Mouse (Mus musculus) stomach, embryonic 15.5 days (tissue): ENCODE results near the gene Baz2b. TPM values are rescaled to one million over a fixed set of nuclear protein-coding genes. Genes with fewer than 3 reads are reported as not detected.
"Not testable (repeated sequence)": the region's sequence is repeated elsewhere in the genome, so short reads cannot be mapped to it uniquely, and the experiment has no call there.

Experiments
- ATAC-seq: fragments of 200-750 bp; cut with Nextera tagmentation; 2 replicates; pipeline ENCODE4 v1.8.0; 2017; ENCODE audit warnings: low read depth, moderate number of reproducible peaks, moderate TSS enrichment; ENCODE audit not compliant: insufficient read depth, low FRiP score
- H3K27ac ChIP-seq: fragments of 300-500 bp; sonication (generic); 2 replicates; pipeline ENCODE4 v1.5.1; 2015; ENCODE audit warnings: mild to moderate bottlenecking, inconsistent platforms
- H3K27me3 ChIP-seq: fragments of 300-500 bp; sonication (generic); replicated peaks from 2 replicates; pipeline ENCODE4 v1.6.1; 2015; ENCODE audit warnings: inconsistent platforms
- H3K36me3 ChIP-seq: fragments of 300-500 bp; sonication (generic); 2 replicates; pipeline ENCODE4 v1.6.1; 2015; ENCODE audit warnings: inconsistent platforms
- H3K4me1 ChIP-seq: fragments of 300-500 bp; sonication (generic); 2 replicates; pipeline ENCODE4 v1.6.1; 2015; ENCODE audit warnings: inconsistent platforms
- H3K4me2 ChIP-seq: fragments of 300-500 bp; sonication (generic); 2 replicates; pipeline ENCODE4 v1.6.1; 2015; ENCODE audit warnings: mild to moderate bottlenecking, inconsistent platforms
- H3K4me3 ChIP-seq: fragments of 300-500 bp; sonication (generic); replicated peaks from 2 replicates; pipeline ENCODE4 v1.5.1; 2015; ENCODE audit warnings: inconsistent platforms
- H3K9ac ChIP-seq: fragments of 300-500 bp; sonication (generic); 2 replicates; pipeline ENCODE4 v1.6.1; 2015; ENCODE audit warnings: inconsistent platforms
- H3K9me3 ChIP-seq: fragments of 300-500 bp; sonication (generic); 2 replicates; pipeline ENCODE4 v1.6.1; 2016; ENCODE audit warnings: inconsistent platforms
- WGBS: fragments of 180-500 bp; shearing (Covaris S2); methylation state at CpG from one replicate; pipeline ENCODE4 v1.1.7; 2015; 5-methylcytosine and 5-hydroxymethylcytosine counted together
- polyA plus RNA-seq: library from polyadenylated mRNA; unstranded; fragments of >200 nt; fragmentation: Nextera tagmentation; extraction: Ambion mirVana; gene quantifications from 2 replicates; pipeline ENCODE4 v1.2.1, GENCODE M21; 2015

Gene Baz2b
- polyA plus RNA-seq, 1 experiment from 2014 or later, result 47.8 TPM

- no peak for ATAC-seq
Measured at GRCm38 (mm10) chr2:59854363-59854762, 355.3 kb downstream of the Baz2b start.

GRCm38 (mm10) chr2:59853543-59853942, 356.1 kb downstream of the Baz2b start:
- Histone ChIP-seq H3K4me2 (no peak overlapping the region), H3K27me3 (no peaks in the 10 kb centered on the region), H3K36me3 (0 out of 2 replicates have a peak, but pooled peaks cover 5% of the 10 kb centered on the region), H3K27ac (no peak overlapping the region), H3K9ac (no peak overlapping the region), H3K4me1 (no peaks in the 10 kb centered on the region), H3K4me3 (no peak overlapping the region), H3K9me3 (no peaks in the 10 kb centered on the region)
- no peak for ATAC-seq
- 89% methylated on average over 10 of the region's 10 CpGs for WGBS

More at GRCm38 (mm10) chr2:59854363-59854762, 355.3 kb downstream of the Baz2b start:
- H3K27ac ChIP-seq, result no peak overlapping the region
- no peak overlapping the region for H3K9ac ChIP-seq
- no peak overlapping the region for H3K4me3 ChIP-seq
- H3K27me3 ChIP-seq, result no peaks in the 10 kb centered on the region
- WGBS, result 88% methylated on average over 9 of the region's 9 CpGs
- 0 out of 2 replicates have a peak, but pooled peaks cover 5% of the 10 kb centered on the region for H3K36me3 ChIP-seq
- no peaks in the 10 kb centered on the region for H3K9me3 ChIP-seq
- H3K4me1 ChIP-seq, result no peaks in the 10 kb centered on the region
- H3K4me2 ChIP-seq, result no peak overlapping the region

- Histone ChIP-seq H3K9ac (no peak overlapping the region), H3K4me3 (no peak overlapping the region), H3K27me3 (no peaks in the 10 kb centered on the region), H3K9me3 (no peaks in the 10 kb centered on the region), H3K27ac (no peak overlapping the region), H3K4me1 (no peaks in the 10 kb centered on the region), H3K4me2 (no peak overlapping the region), H3K36me3 (0 out of 2 replicates have a peak, but pooled peaks cover 5% of the 10 kb centered on the region)
- no peak for ATAC-seq
- 90% methylated on average over 11 of the region's 11 CpGs for WGBS
Measured at GRCm38 (mm10) chr2:59852916-59853315, 356.7 kb downstream of the Baz2b start.

GRCm38 (mm10) chr2:59851885-59852284, 357.8 kb downstream of the Baz2b start:
- H3K36me3 ChIP-seq, H3K9me3 ChIP-seq, H3K27me3 ChIP-seq, H3K4me1 ChIP-seq, H3K4me3 ChIP-seq, ATAC-seq, H3K4me2 ChIP-seq, H3K9ac ChIP-seq, H3K27ac ChIP-seq: not testable (repeated sequence)
- WGBS, result 75% methylated on average over 5 of the region's 5 CpGs

Other genes starting within 250 kb of the Baz2b start
- 66.4 and 71.0 TPM in 2 replicates for gene March7, start within 50 bp of the Baz2b start, polyA plus RNA-seq
- gene Cd302, start 74.6 kb upstream of the Baz2b start, polyA plus RNA-seq, result 34.8 and 39.6 TPM in 2 replicates
- 1.1 TPM in 2 replicates for gene Ly75, start 173.5 kb upstream of the Baz2b start, polyA plus RNA-seq